Mouse (Mus musculus): ENCODE measurements at regions not wholly inside any gene's neighbourhood (a gene's known extent, or its start where the extent isn't known, plus 50 kb on each side); places are given as distances from the start of the nearest gene placed in this dataset.

DNA sequence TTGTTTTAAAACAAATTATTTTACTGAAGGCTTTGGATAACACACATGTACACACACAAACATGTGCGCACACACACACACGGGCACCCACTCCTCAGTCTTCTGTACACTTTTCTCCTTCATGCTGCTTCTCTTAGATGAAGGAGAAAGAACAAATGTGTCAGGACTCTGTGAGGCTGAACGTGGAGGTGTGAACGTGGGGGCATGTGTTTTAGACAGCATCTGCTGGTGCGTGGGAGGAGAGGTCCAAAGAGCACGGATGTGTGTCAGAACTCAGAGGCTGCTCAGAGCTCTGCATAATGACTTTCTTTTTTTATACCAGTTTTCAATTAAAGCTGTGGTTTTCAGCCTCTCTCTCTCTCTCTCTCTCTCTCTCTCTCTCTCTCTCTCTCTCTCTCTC lies 112.4 kb downstream of the Nab1 start:
- no peak for TF ChIP-seq CTCF (IDR thresholded peaks at IDR 0.05)
- no peak for TF ChIP-seq EP300 (IDR thresholded peaks at IDR 0.05)

All from lung, postnatal 0 days (tissue).